Mouse (Mus musculus) neural tube, embryonic 15.5 days (tissue): ENCODE measurements at regions not wholly inside any gene's neighbourhood (a gene's known extent, or its start where the extent isn't known, plus 50 kb on each side); places are given as distances from the start of the nearest gene placed in this dataset.

ENCODE experiments used
- ATAC-seq: fragments of 200-750 bp; cut with Nextera tagmentation; 2 replicates; pipeline ENCODE4 v1.8.0; 2017; ENCODE audit warnings: mild to moderate bottlenecking, moderate TSS enrichment, moderate library complexity; ENCODE audit not compliant: low FRiP score
- H3K27ac ChIP-seq: fragments of 300-500 bp; sonication (generic); replicated peaks from 2 replicates; pipeline ENCODE4 v1.5.1; 2015; ENCODE audit warnings: mild to moderate bottlenecking, inconsistent platforms
- H3K27me3 ChIP-seq: fragments of 300-500 bp; sonication (generic); replicated peaks from 2 replicates; pipeline ENCODE4 v1.6.1; 2015; ENCODE audit warnings: inconsistent platforms
- H3K36me3 ChIP-seq: fragments of 300-500 bp; sonication (generic); 2 replicates; pipeline ENCODE4 v1.6.1; 2015; ENCODE audit warnings: inconsistent platforms
- H3K4me1 ChIP-seq: fragments of 300-500 bp; sonication (generic); 2 replicates; pipeline ENCODE4 v1.6.1; 2015; ENCODE audit warnings: inconsistent platforms
- H3K4me2 ChIP-seq: fragments of 300-500 bp; sonication (generic); 2 replicates; pipeline ENCODE4 v1.6.1; 2015; ENCODE audit warnings: inconsistent platforms, mild to moderate bottlenecking, moderate library complexity
- H3K4me3 ChIP-seq: fragments of 300-500 bp; sonication (generic); replicated peaks from 2 replicates; pipeline ENCODE4 v1.5.1; 2015; ENCODE audit warnings: mild to moderate bottlenecking, inconsistent platforms
- H3K9ac ChIP-seq: fragments of 300-500 bp; sonication (generic); replicated peaks from 2 replicates; pipeline ENCODE4 v1.6.1; 2015; ENCODE audit warnings: mild to moderate bottlenecking, inconsistent platforms
- H3K9me3 ChIP-seq: fragments of 300-500 bp; sonication (generic); replicated peaks from 2 replicates; pipeline ENCODE4 v1.6.1; 2016; ENCODE audit warnings: inconsistent platforms
- WGBS: fragments of 180-500 bp; shearing (Covaris S2); methylation state at CpG from one replicate; pipeline ENCODE4 v1.1.7; 2015; ENCODE audit warnings: mixed read lengths; 5-methylcytosine and 5-hydroxymethylcytosine counted together

GRCm38 (mm10) chr8:91973951-91974439 is 172.1 kb upstream of the Irx3 start:
- WGBS = 13% methylated on average over 18 of the region's 18 CpGs
- peak; percentile 80 for ATAC-seq

GRCm38 (mm10) chr8:91967407-91967806 is 165.5 kb upstream of the Irx3 start:
- no peak overlapping the region for H3K9ac ChIP-seq
- WGBS = 40% methylated on average over 16 of the region's 16 CpGs
- peak overlapping the region; percentile 43 for H3K4me2 ChIP-seq

More at GRCm38 (mm10) chr8:91973951-91974439, 172.1 kb upstream of the Irx3 start:
- peaks cover 41% of the 10 kb centered on the region for H3K27me3 ChIP-seq
- peak overlapping the region; percentile 9 for H3K4me2 ChIP-seq
- no peaks in the 10 kb centered on the region for H3K9me3 ChIP-seq
- H3K36me3 ChIP-seq = no peaks in the 10 kb centered on the region
- no peak overlapping the region for H3K4me3 ChIP-seq
- H3K4me1 ChIP-seq = peaks cover 21% of the 10 kb centered on the region
- H3K27ac ChIP-seq = no peak overlapping the region
- no peak overlapping the region for H3K9ac ChIP-seq

GRCm38 (mm10) chr8:91966891-91967370 is 165.1 kb upstream of the Irx3 start:
- no peaks in the 10 kb centered on the region for H3K36me3 ChIP-seq
- no peak overlapping the region for H3K4me3 ChIP-seq
- H3K4me2 ChIP-seq = peak overlapping the region; percentile 43
- H3K9me3 ChIP-seq = no peaks in the 10 kb centered on the region
- no peak for ATAC-seq
- H3K27me3 ChIP-seq = peaks cover 21% of the 10 kb centered on the region
- H3K4me1 ChIP-seq = peaks cover 14% of the 10 kb centered on the region
- H3K27ac ChIP-seq = no peak overlapping the region
- H3K9ac ChIP-seq = no peak overlapping the region
- WGBS = 28% methylated on average over 19 of the region's 19 CpGs

More at GRCm38 (mm10) chr8:91967407-91967806, 165.5 kb upstream of the Irx3 start:
- Histone ChIP-seq H3K27me3 (peaks cover 21% of the 10 kb centered on the region), H3K4me3 (no peak overlapping the region), H3K36me3 (no peaks in the 10 kb centered on the region), H3K9me3 (no peaks in the 10 kb centered on the region), H3K27ac (no peak overlapping the region), H3K4me1 (peaks cover 14% of the 10 kb centered on the region)
- no peak for ATAC-seq

- ATAC-seq = no peak
- no peak overlapping the region for H3K4me3 ChIP-seq
- WGBS = 84% methylated on average over 5 of the region's 5 CpGs
- no peaks in the 10 kb centered on the region; the same call in none of the 2 replicates for H3K27me3 ChIP-seq
- H3K4me1 ChIP-seq = no peaks in the 10 kb centered on the region; the same call in 1 of the 2 replicates
- H3K27ac ChIP-seq = no peak overlapping the region
- no peak overlapping the region for H3K9ac ChIP-seq
- no peak overlapping the region for H3K4me2 ChIP-seq
- no peaks in the 10 kb centered on the region for H3K9me3 ChIP-seq
- no peaks in the 10 kb centered on the region for H3K36me3 ChIP-seq
These were observed 159.8 kb upstream of the Irx3 start for GRCm38 (mm10) chr8:91961696-91962095.

- ATAC-seq = no peak
- H3K9me3 ChIP-seq = no peaks in the 10 kb centered on the region
- no peak overlapping the region for H3K9ac ChIP-seq
- H3K4me1 ChIP-seq = no peaks in the 10 kb centered on the region
- H3K27me3 ChIP-seq = peaks cover 6% of the 10 kb centered on the region; the same call in 1 of the 2 replicates
- H3K36me3 ChIP-seq = no peaks in the 10 kb centered on the region
- 75% methylated on average over 6 of the region's 6 CpGs for WGBS
- H3K4me2 ChIP-seq = no peak overlapping the region
- no peak overlapping the region for H3K4me3 ChIP-seq
- no peak overlapping the region for H3K27ac ChIP-seq
These were observed 153.3 kb upstream of the Irx3 start for GRCm38 (mm10) chr8:91955170-91955569.

GRCm38 (mm10) chr8:91952981-91953380 is 151.1 kb upstream of the Irx3 start:
- no peaks in the 10 kb centered on the region for H3K36me3 ChIP-seq
- no peak for ATAC-seq
- no peaks in the 10 kb centered on the region for H3K9me3 ChIP-seq
- H3K27me3 ChIP-seq = peaks cover 9% of the 10 kb centered on the region; the same call in 1 of the 2 replicates
- no peak overlapping the region for H3K27ac ChIP-seq
- H3K4me1 ChIP-seq = peaks cover 11% of the 10 kb centered on the region
- H3K9ac ChIP-seq = no peak overlapping the region
- no peak overlapping the region for H3K4me3 ChIP-seq
- H3K4me2 ChIP-seq = no peak overlapping the region
- 91% methylated on average over 4 of the region's 4 CpGs for WGBS

GRCm38 (mm10) chr8:91949110-91949509 is 147.2 kb upstream of the Irx3 start:
- Histone ChIP-seq H3K4me2 (peak overlapping the region; percentile 20; the same call in 1 of the 2 replicates), H3K27ac (no peak overlapping the region), H3K27me3 (0 out of 2 replicates have a peak, but pooled peaks cover 9% of the 10 kb centered on the region), H3K4me1 (peaks cover 14% of the 10 kb centered on the region), H3K4me3 (no peak overlapping the region), H3K9ac (no peak overlapping the region), H3K9me3 (no peaks in the 10 kb centered on the region), H3K36me3 (no peaks in the 10 kb centered on the region)
- no peak for ATAC-seq
- WGBS = 73% methylated on average over 9 of the region's 9 CpGs

GRCm38 (mm10) chr8:91948173-91948940 is 146.5 kb upstream of the Irx3 start:
- Histone ChIP-seq H3K9ac (no peak overlapping the region), H3K4me2 (peak overlapping the region; percentile 20; the same call in 1 of the 2 replicates), H3K9me3 (no peaks in the 10 kb centered on the region), H3K36me3 (no peaks in the 10 kb centered on the region), H3K27ac (no peak overlapping the region), H3K27me3 (0 out of 2 replicates have a peak, but pooled peaks cover 7% of the 10 kb centered on the region), H3K4me3 (no peak overlapping the region), H3K4me1 (peaks cover 14% of the 10 kb centered on the region)
- WGBS = 54% methylated on average over 18 of the region's 18 CpGs
- ATAC-seq = no peak

GRCm38 (mm10) chr8:91941005-91941404 is 139.1 kb upstream of the Irx3 start:
- no peak overlapping the region for H3K9ac ChIP-seq
- no peaks in the 10 kb centered on the region for H3K27me3 ChIP-seq
- 34% methylated on average over 5 of the region's 5 CpGs for WGBS
- no peak for ATAC-seq
- H3K4me3 ChIP-seq = no peak overlapping the region
- no peaks in the 10 kb centered on the region for H3K36me3 ChIP-seq
- no peaks in the 10 kb centered on the region for H3K9me3 ChIP-seq
- H3K27ac ChIP-seq = no peak overlapping the region
- no peak overlapping the region for H3K4me2 ChIP-seq
- H3K4me1 ChIP-seq = peaks cover 3% of the 10 kb centered on the region; the same call in 1 of the 2 replicates

GRCm38 (mm10) chr8:91937227-91937626 is 135.4 kb upstream of the Irx3 start:
- H3K9me3 ChIP-seq = no peaks in the 10 kb centered on the region
- no peak for ATAC-seq
- no peak overlapping the region for H3K4me2 ChIP-seq
- H3K36me3 ChIP-seq = no peaks in the 10 kb centered on the region
- H3K27ac ChIP-seq = no peak overlapping the region
- 72% methylated on average over 2 of the region's 2 CpGs for WGBS
- no peak overlapping the region for H3K9ac ChIP-seq
- H3K27me3 ChIP-seq = no peaks in the 10 kb centered on the region; the same call in 1 of the 2 replicates
- no peaks in the 10 kb centered on the region for H3K4me1 ChIP-seq
- no peak overlapping the region for H3K4me3 ChIP-seq

- WGBS = 80% methylated on average over 4 of the region's 4 CpGs
- H3K9ac ChIP-seq = no peak overlapping the region
- H3K9me3 ChIP-seq = no peaks in the 10 kb centered on the region
- H3K4me1 ChIP-seq = no peaks in the 10 kb centered on the region
- no peak overlapping the region for H3K27ac ChIP-seq
- no peak overlapping the region for H3K4me3 ChIP-seq
- H3K36me3 ChIP-seq = no peaks in the 10 kb centered on the region
- no peak for ATAC-seq
- peaks cover 7% of the 10 kb centered on the region for H3K27me3 ChIP-seq
- H3K4me2 ChIP-seq = no peak overlapping the region
These were observed 128.7 kb upstream of the Irx3 start for GRCm38 (mm10) chr8:91930520-91930919.

- no peak for ATAC-seq
- H3K9me3 ChIP-seq = no peaks in the 10 kb centered on the region
- H3K4me1 ChIP-seq = no peaks in the 10 kb centered on the region
- H3K4me3 ChIP-seq = no peak overlapping the region
- H3K27ac ChIP-seq = no peak overlapping the region
- peaks cover 7% of the 10 kb centered on the region for H3K27me3 ChIP-seq
- WGBS = 85% methylated on average over 8 of the region's 8 CpGs
- no peak overlapping the region for H3K4me2 ChIP-seq
- no peak overlapping the region for H3K9ac ChIP-seq
- H3K36me3 ChIP-seq = no peaks in the 10 kb centered on the region
These were observed 124.2 kb upstream of the Irx3 start for GRCm38 (mm10) chr8:91925968-91926524.
